Mouse (Mus musculus): ENCODE results near the gene Lin54.

Lin54 gene

GRCm38 (mm10) chr5:100424252-100424651, 76.2 kb downstream of the Lin54 start:
- no peak for DNase-seq (ENCODE audit: extremely low read depth, insufficient read length, low spot score)

GRCm38 (mm10) chr5:100423626-100424025, 76.8 kb downstream of the Lin54 start:
- no peak for DNase-seq (ENCODE audit: extremely low read depth, insufficient read length, low spot score)

- no peak for DNase-seq (ENCODE audit: extremely low read depth, insufficient read length, low spot score)
Observed at GRCm38 (mm10) chr5:100418861-100419260, 81.6 kb downstream of the Lin54 start.

GRCm38 (mm10) chr5:100418077-100418476, 82.4 kb downstream of the Lin54 start:
- DNase-seq (ENCODE audit: extremely low read depth, insufficient read length, low spot score), result no peak

GRCm38 (mm10) chr5:100415761-100416590, 84.5 kb downstream of the Lin54 start, which contains the start of gene Sec31a:
Gene Sec31a, minus strand, starts transcription at chr5:100416234.
- DNase-seq (ENCODE audit: extremely low read depth, insufficient read length, low spot score), result peak; percentile 97

- no peak for DNase-seq (ENCODE audit: extremely low read depth, insufficient read length, low spot score)
Observed at GRCm38 (mm10) chr5:100414474-100415196, 85.8 kb downstream of the Lin54 start.

- no peak for DNase-seq (ENCODE audit: extremely low read depth, insufficient read length, low spot score)
Observed at GRCm38 (mm10) chr5:100412886-100413285, 87.6 kb downstream of the Lin54 start.

- no peak for DNase-seq (ENCODE audit: extremely low read depth, insufficient read length, low spot score)
Observed at GRCm38 (mm10) chr5:100410281-100410680, 90.2 kb downstream of the Lin54 start.

GRCm38 (mm10) chr5:100408485-100408884, 92.0 kb downstream of the Lin54 start:
- no peak for DNase-seq (ENCODE audit: extremely low read depth, insufficient read length, low spot score)

GRCm38 (mm10) chr5:100396753-100397152, 103.7 kb downstream of the Lin54 start:
- no peak for DNase-seq (ENCODE audit: extremely low read depth, insufficient read length, low spot score)

GRCm38 (mm10) chr5:100393681-100394080, 106.8 kb downstream of the Lin54 start:
- no peak for DNase-seq (ENCODE audit: extremely low read depth, insufficient read length, low spot score)

- no peak for DNase-seq (ENCODE audit: extremely low read depth, insufficient read length, low spot score)
Observed at GRCm38 (mm10) chr5:100392436-100392955, 107.9 kb downstream of the Lin54 start.

Measured in 3134 (cell line).